ENCODE assay signal across 21 mouse cellular contexts in genomic region chr19:60515064-60515463, GRCm38 (mm10). TPM values are rescaled to one million over a fixed set of nuclear protein-coding genes. Genes with fewer than 3 reads are reported as not detected.
DNase-seq lines count a peak whose midpoint lies in the region; ATAC-seq and TF ChIP-seq lines count a peak whose summit lies in the region.
"Had no signal": no experiment of that assay in that cellular context is flagged by ENCODE, and none has a peak within 500 bp of the region (broad histone marks: within the 10 kb centered on the region; RNA-seq: fewer than 3 reads in every experiment).

No protein-coding gene starts in this region.

- peak; percentile 11 for DNase-seq in 3T3-L1 (ENCODE audit: low read depth, low spot score)
- DNase-seq in Patski (ENCODE audit: low read depth, low spot score) = peak; percentile 54
- no peak for DNase-seq in embryo, embryonic 9.5 days (ENCODE audit: extremely low spot score)
- DNase-seq: adrenal gland, adult 2 months; adrenal gland, adult 8-10 months; adrenal gland, postnatal 10 days; adrenal gland, postnatal 14 days; adrenal gland, postnatal 25 days; adrenal gland, postnatal 36 days; B cell, adult 2 months; cerebellum, adult 11 months; cerebellum, adult 11-12 months; cerebellum, adult 18-20 months; cerebellum, adult 2 months; cerebellum, adult 8-10 months had no signal

- peak; percentile 52 for ATAC-seq in Patski
- ATAC-seq in frontal cortex, adult (ENCODE audit: low TSS enrichment) = no peak
- ATAC-seq: activated CD4-positive, CD25-positive, alpha-beta regulatory T cell, adult 4 months; CD4-positive, CD25-positive, alpha-beta regulatory T cell, adult 4 months had no signal

- POLR2A ChIA-PET in Patski (lab: Charles Lee) = interaction anchor here (0.8 kb wide), 1 partner anchor 27 kb away, joined by 3 read pairs; no protein-coding TSS in a partner anchor

- H3K27me3 ChIP-seq in Patski = no peaks in the 10 kb centered on the region
- H3K27me3 ChIP-seq: CH12.LX had no signal

- in situ Hi-C loops in Patski (cut with MboI; ENCODE audit: low pct_unique_long_range_greater_than_20kb) = no loop called here

- CTCF ChIA-PET in Patski (lab: Charles Lee) = interaction anchor here (1.3 kb wide), 1 partner anchor 19 kb away, joined by 5 read pairs; no protein-coding TSS in a partner anchor

- TF ChIP-seq CTCF in Patski (IDR thresholded peaks at IDR 0.05) = no peak

RNA-seq across cellular contexts. Expression of gene Prlhr, which starts 47.0 kb away (rescaled TPM):
- polyA plus RNA-seq in Patski (2021) = not detected
- polyA plus RNA-seq: activated CD4-positive, CD25-positive, alpha-beta regulatory T cell, adult 4 months; C2C12; CD4-positive, CD25-positive, alpha-beta regulatory T cell, adult 4 months; G1E had no signal
